In the genomic region with DNA sequence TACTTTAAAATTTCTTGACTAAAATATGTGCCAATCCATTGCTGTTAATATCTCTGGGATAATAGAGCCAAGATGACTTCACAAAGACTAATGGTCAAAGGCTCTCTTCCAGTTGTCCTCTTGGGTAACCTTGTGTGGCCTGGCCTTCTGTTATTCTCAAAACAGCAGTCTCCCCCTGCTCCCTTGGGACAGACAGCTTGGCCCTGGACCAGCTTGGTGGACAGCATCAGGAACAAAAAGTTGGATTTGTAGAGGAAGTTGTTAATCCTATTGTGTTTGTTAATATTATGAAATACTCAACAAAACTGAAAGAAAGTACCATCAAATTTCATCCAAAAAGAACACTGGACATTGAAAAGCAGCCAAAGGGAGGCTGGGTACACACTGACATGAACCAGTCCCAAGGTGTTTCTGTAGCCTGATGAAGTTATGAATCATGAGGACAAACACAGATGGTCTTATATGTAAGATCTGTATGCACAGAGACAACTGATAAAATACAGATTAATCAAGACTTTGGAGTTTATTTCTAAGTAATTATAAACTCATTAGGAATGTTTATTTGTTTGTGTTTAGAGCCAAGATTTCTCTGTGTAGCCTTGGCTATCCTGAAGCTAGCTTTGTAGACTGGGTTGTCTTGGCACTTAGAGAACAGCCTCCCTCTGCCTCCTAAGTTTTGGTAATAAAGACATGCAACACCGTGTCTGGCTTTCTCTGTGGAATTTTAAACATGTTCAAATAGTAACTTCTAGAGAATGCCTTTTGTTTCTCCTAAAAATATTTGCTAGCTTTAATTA, we compare ENCODE assay signal across 12 mouse cellular contexts.
DNase-seq lines count a peak whose midpoint lies in the region; ATAC-seq and TF ChIP-seq lines count a peak whose summit lies in the region.
"Had no signal": no experiment of that assay in that cellular context is flagged by ENCODE, and none has a peak within 500 bp of the region (broad histone marks: within the 10 kb centered on the region; RNA-seq: fewer than 3 reads in every experiment).

No protein-coding gene starts in this region.

- no peak overlapping the region for H3K4me2 ChIP-seq in lung, postnatal 0 days (replicated peaks; ENCODE audit: low read depth, low read length)
- H3K4me2 ChIP-seq: forebrain, embryonic 12.5 days; hindbrain, embryonic 15.5 days; neural tube, embryonic 12.5 days had no signal

- no peaks in the 10 kb centered on the region for H3K36me3 ChIP-seq in lung, postnatal 0 days (ENCODE audit: insufficient read depth, low read length)
- H3K36me3 ChIP-seq: forebrain, embryonic 12.5 days; hindbrain, embryonic 15.5 days; neural tube, embryonic 12.5 days had no signal

- H3K4me3 ChIP-seq in lung, postnatal 0 days (ENCODE audit: low read depth, low read length), result no peak overlapping the region
- H3K4me3 ChIP-seq: forebrain, embryonic 12.5 days; hindbrain, embryonic 15.5 days; neural tube, embryonic 12.5 days had no signal

- no peaks in the 10 kb centered on the region for H3K27me3 ChIP-seq in lung, postnatal 0 days (replicated peaks; ENCODE audit: insufficient read depth, low read length)
- H3K27me3 ChIP-seq: forebrain, embryonic 12.5 days; hindbrain, embryonic 15.5 days; neural tube, embryonic 12.5 days had no signal

- peak; percentile 72 for ATAC-seq in lung, postnatal 0 days
- ATAC-seq in erythroid progenitor cell, adult 5-6 weeks (replicated peaks; ENCODE audit: low FRiP score, poor library complexity, severe bottlenecking), result no peak
- no peak for ATAC-seq in CD4-positive, CD25-positive, alpha-beta regulatory T cell, adult 4 months
- ATAC-seq: liver, postnatal 0 days had no signal

- H3K9me3 ChIP-seq in lung, postnatal 0 days (ENCODE audit: low read length), result no peaks in the 10 kb centered on the region
- H3K9me3 ChIP-seq: forebrain, embryonic 12.5 days; hindbrain, embryonic 15.5 days; neural tube, embryonic 12.5 days had no signal

- DNase-seq in adrenal gland, adult (ENCODE audit: inconsistent age in 2 of 2, low spot score in 1 of 2), result peak; percentile 39 to 57
- peak; percentile 69 for DNase-seq in adrenal gland, postnatal 14 days
- peak; percentile 83 for DNase-seq in heart, postnatal 25 days (ENCODE audit: low spot score)
- DNase-seq in lung, postnatal 0 days (ENCODE audit: low spot score), result peak; percentile 74
- no peak for DNase-seq in layer of hippocampus, adult 9-10 months (ENCODE audit: low spot score)
- DNase-seq: embryo, embryonic 11 days; liver, postnatal 0 days had no signal

- no peaks in the 10 kb centered on the region for H3K4me1 ChIP-seq in lung, postnatal 0 days (ENCODE audit: insufficient read depth, low read depth, low read length)
- H3K4me1 ChIP-seq: forebrain, embryonic 12.5 days; hindbrain, embryonic 15.5 days; neural tube, embryonic 12.5 days had no signal

- intact Hi-C loops in heart, postnatal 25 days (cut with DNase I), result no loop called here

- TF ChIP-seq EP300 in lung, postnatal 0 days (IDR thresholded peaks at IDR 0.05), result 0 out of 2 replicates have a peak, but pooled peaks have one; percentile 30

- no peak for TF ChIP-seq CTCF in lung, postnatal 0 days (IDR thresholded peaks at IDR 0.05)

- H3K27ac ChIP-seq in lung, postnatal 0 days (ENCODE audit: low read length), result no peak overlapping the region
- H3K27ac ChIP-seq: forebrain, embryonic 12.5 days; hindbrain, embryonic 15.5 days; neural tube, embryonic 12.5 days had no signal

- no peak overlapping the region for H3K9ac ChIP-seq in lung, postnatal 0 days (replicated peaks; ENCODE audit: low read depth)
- H3K9ac ChIP-seq: forebrain, embryonic 12.5 days; hindbrain, embryonic 15.5 days; liver, postnatal 0 days; neural tube, embryonic 12.5 days had no signal

- WGBS in lung, postnatal 0 days, result 54% methylated on average over 1 of the region's 1 CpGs
